8 mouse cellular contexts compared by ENCODE assay signal in genomic region chr4:126277906-126278564, GRCm38 (mm10). TPM values are rescaled to one million over a fixed set of nuclear protein-coding genes. Genes with fewer than 3 reads are reported as not detected.
DNase-seq lines count a peak whose midpoint lies in the region; ATAC-seq and TF ChIP-seq lines count a peak whose summit lies in the region.

No protein-coding gene starts in this region.

- ATAC-seq in embryonic facial prominence, embryonic 13.5 days (ENCODE audit: insufficient number of reproducible peaks, insufficient read depth, low FRiP score, low TSS enrichment, low read depth): peak; percentile 41; the same call in 1 of the 2 replicates
- peak; percentile 56; the same call in 1 of the 2 replicates for ATAC-seq in hindbrain, embryonic 12.5 days (ENCODE audit: low FRiP score)
- ATAC-seq in midbrain, postnatal 0 days (ENCODE audit: low FRiP score): peak; percentile 52; the same call in 1 of the 2 replicates

- H3K9ac ChIP-seq in embryonic facial prominence, embryonic 13.5 days: peak overlapping the region; percentile 49; the same call in 1 of the 2 replicates
- peak overlapping the region; percentile 18 for H3K9ac ChIP-seq in hindbrain, embryonic 12.5 days
- H3K9ac ChIP-seq in midbrain, postnatal 0 days (replicated peaks; ENCODE audit: low read length, poor library complexity, severe bottlenecking): no peak overlapping the region

- intact Hi-C loops in left cerebral cortex, adult 2 months (cut with DNase I): loop anchor here (2.0 kb wide), 1 partner anchor 33 kb away; no protein-coding TSS in a partner anchor

- H3K27ac ChIP-seq in left cerebral cortex, adult 2 months: no peak overlapping the region
- peak overlapping the region; percentile 92 for H3K27ac ChIP-seq in embryonic facial prominence, embryonic 13.5 days
- peak overlapping the region; percentile 68 for H3K27ac ChIP-seq in hindbrain, embryonic 12.5 days
- no peak overlapping the region for H3K27ac ChIP-seq in midbrain, postnatal 0 days (ENCODE audit: low read depth, low read length)

- no peak for DNase-seq in left cerebral cortex, adult 2 months (ENCODE audit: extremely low spot score in 1 of 2, low spot score in 2 of 2)
- DNase-seq in left cerebral cortex, adult 18-20 months (ENCODE audit: low spot score in 2 of 2): no peak
- DNase-seq in ZHBTc4 (ENCODE audit: low read depth, low spot score) (peak; percentile 83), liver (peak; percentile 54)
- DNase-seq in midbrain, postnatal 0 days (ENCODE audit: low spot score): peak; percentile 73
- DNase-seq in frontal cortex, adult 2 months (ENCODE audit: extremely low spot score in 1 of 2, low spot score in 1 of 2): no peak

- H3K4me2 ChIP-seq in embryonic facial prominence, embryonic 13.5 days: peak overlapping the region; percentile 46
- peak overlapping the region; percentile 27; the same call in 1 of the 2 replicates for H3K4me2 ChIP-seq in hindbrain, embryonic 12.5 days (replicated peaks)
- H3K4me2 ChIP-seq in midbrain, postnatal 0 days (ENCODE audit: low read depth, low read length, poor library complexity, severe bottlenecking): no peak overlapping the region

- peak; percentile 60 for TF ChIP-seq CTCF in left cerebral cortex, adult 2 months (IDR thresholded peaks at IDR 0.05)
- TF ChIP-seq CTCF in midbrain, postnatal 0 days (IDR thresholded peaks at IDR 0.05): peak; percentile 83

- H3K27me3 ChIP-seq in embryonic facial prominence, embryonic 13.5 days: no peaks in the 10 kb centered on the region
- no peaks in the 10 kb centered on the region for H3K27me3 ChIP-seq in hindbrain, embryonic 12.5 days
- no peaks in the 10 kb centered on the region for H3K27me3 ChIP-seq in midbrain, postnatal 0 days (ENCODE audit: insufficient read depth, low read length)

- H3K4me1 ChIP-seq in embryonic facial prominence, embryonic 13.5 days: peaks cover 37% of the 10 kb centered on the region
- peaks cover 19% of the 10 kb centered on the region for H3K4me1 ChIP-seq in hindbrain, embryonic 12.5 days
- no peaks in the 10 kb centered on the region for H3K4me1 ChIP-seq in midbrain, postnatal 0 days (ENCODE audit: insufficient read depth, low read length)

- H3K9me3 ChIP-seq in embryonic facial prominence, embryonic 13.5 days: no peaks in the 10 kb centered on the region
- H3K9me3 ChIP-seq in hindbrain, embryonic 12.5 days (replicated peaks): no peaks in the 10 kb centered on the region
- H3K9me3 ChIP-seq in midbrain, postnatal 0 days (ENCODE audit: low read length): no peaks in the 10 kb centered on the region

- 3% methylated on average over 13 of the region's 13 CpGs for WGBS in embryonic facial prominence, embryonic 13.5 days
- WGBS in hindbrain, embryonic 12.5 days: 12% methylated on average over 13 of the region's 13 CpGs
- 9% methylated on average over 13 of the region's 13 CpGs for WGBS in midbrain, postnatal 0 days

- peaks cover 30% of the 10 kb centered on the region for H3K36me3 ChIP-seq in embryonic facial prominence, embryonic 13.5 days
- peaks cover 28% of the 10 kb centered on the region for H3K36me3 ChIP-seq in hindbrain, embryonic 12.5 days
- H3K36me3 ChIP-seq in midbrain, postnatal 0 days (ENCODE audit: insufficient read depth, low read length): peaks cover 16% of the 10 kb centered on the region

- no peak overlapping the region for H3K4me3 ChIP-seq in left cerebral cortex, adult 2 months
- no peak overlapping the region for H3K4me3 ChIP-seq in embryonic facial prominence, embryonic 13.5 days
- H3K4me3 ChIP-seq in hindbrain, embryonic 12.5 days: no peak overlapping the region
- H3K4me3 ChIP-seq in midbrain, postnatal 0 days (ENCODE audit: low read depth, low read length): no peak overlapping the region

RNA-seq across cellular contexts. Expression of gene Col8a2, which starts 8.6 kb away (rescaled TPM):
- total RNA-seq in left cerebral cortex, adult 2 months (2021): 1 to 10 TPM; 1.9 to 3.0 TPM
- 1 to 10 TPM; 1.7 to 2.8 TPM for total RNA-seq in left cerebral cortex, adult 18-20 months (2021)
- 33.9 and 43.4 TPM in 2 replicates for polyA plus RNA-seq in embryonic facial prominence, embryonic 13.5 days (2015; fragmentation: Nextera tagmentation; extraction: Ambion mirVana)
- polyA plus RNA-seq in hindbrain, embryonic 12.5 days (2016; fragmentation: Nextera tagmentation; extraction: Ambion mirVana): 50.1 and 56.7 TPM in 2 replicates
- 8.3 and 11.0 TPM in 2 replicates for total RNA-seq in midbrain, postnatal 0 days (2014; rRNA removed)
- 1.3 TPM in 2 replicates for polyA plus RNA-seq in midbrain, postnatal 0 days (2015; fragmentation: Nextera tagmentation; extraction: Ambion mirVana)
- 0.38 and 0.50 TPM in 2 replicates for polyA plus RNA-seq in frontal cortex, adult 2 months (2012; rRNA removed)

RNA-seq across cellular contexts. Expression of gene Trappc3, which starts 15.9 kb away (rescaled TPM):
- 10 to 100 TPM; 77.0 to 87.5 TPM for total RNA-seq in left cerebral cortex, adult 2 months (2021)
- total RNA-seq in left cerebral cortex, adult 18-20 months (2021): 10 to 100 TPM; 84.5 to 87.3 TPM
- polyA plus RNA-seq in embryonic facial prominence, embryonic 13.5 days (2015; fragmentation: Nextera tagmentation; extraction: Ambion mirVana): 122 and 126 TPM in 2 replicates
- 109 and 113 TPM in 2 replicates for polyA plus RNA-seq in hindbrain, embryonic 12.5 days (2016; fragmentation: Nextera tagmentation; extraction: Ambion mirVana)
- 121 and 122 TPM in 2 replicates for total RNA-seq in midbrain, postnatal 0 days (2014; rRNA removed)
- 173 and 186 TPM in 2 replicates for polyA plus RNA-seq in midbrain, postnatal 0 days (2015; fragmentation: Nextera tagmentation; extraction: Ambion mirVana)
- 110 and 111 TPM in 2 replicates for polyA plus RNA-seq in frontal cortex, adult 2 months (2012; rRNA removed)

RNA-seq across cellular contexts. Expression of gene Map7d1, which starts 21.9 kb away (rescaled TPM):
- total RNA-seq in left cerebral cortex, adult 2 months (2021): 100 to 1,000 TPM; 281 TPM
- total RNA-seq in left cerebral cortex, adult 18-20 months (2021): 100 to 1,000 TPM; 251 to 254 TPM
- 48.8 and 57.0 TPM in 2 replicates for polyA plus RNA-seq in embryonic facial prominence, embryonic 13.5 days (2015; fragmentation: Nextera tagmentation; extraction: Ambion mirVana)
- 143 and 150 TPM in 2 replicates for polyA plus RNA-seq in hindbrain, embryonic 12.5 days (2016; fragmentation: Nextera tagmentation; extraction: Ambion mirVana)
- total RNA-seq in midbrain, postnatal 0 days (2014; rRNA removed): 106 and 124 TPM in 2 replicates
- polyA plus RNA-seq in midbrain, postnatal 0 days (2015; fragmentation: Nextera tagmentation; extraction: Ambion mirVana): 56.9 and 61.2 TPM in 2 replicates
- polyA plus RNA-seq in frontal cortex, adult 2 months (2012; rRNA removed): 201 and 206 TPM in 2 replicates

RNA-seq across cellular contexts. Expression of gene Adprhl2, which starts 43.5 kb away (rescaled TPM):
- 10 to 100 TPM; 29.5 to 29.9 TPM for total RNA-seq in left cerebral cortex, adult 2 months (2021)
- total RNA-seq in left cerebral cortex, adult 18-20 months (2021): 10 to 100 TPM; 28.6 to 30.9 TPM
- polyA plus RNA-seq in embryonic facial prominence, embryonic 13.5 days (2015; fragmentation: Nextera tagmentation; extraction: Ambion mirVana): 94.3 and 97.5 TPM in 2 replicates
- polyA plus RNA-seq in hindbrain, embryonic 12.5 days (2016; fragmentation: Nextera tagmentation; extraction: Ambion mirVana): 65.2 and 74.3 TPM in 2 replicates
- total RNA-seq in midbrain, postnatal 0 days (2014; rRNA removed): 61.9 and 73.5 TPM in 2 replicates
- 80.6 and 84.1 TPM in 2 replicates for polyA plus RNA-seq in midbrain, postnatal 0 days (2015; fragmentation: Nextera tagmentation; extraction: Ambion mirVana)
- polyA plus RNA-seq in frontal cortex, adult 2 months (2012; rRNA removed): 41.7 and 41.8 TPM in 2 replicates

RNA-seq across cellular contexts. Expression of gene Tekt2, which starts 47.5 kb away (rescaled TPM):
- 1 to 10 TPM; 1.5 to 1.6 TPM for total RNA-seq in left cerebral cortex, adult 2 months (2021)
- 1 to 10 TPM; 1.0 to 1.1 TPM for total RNA-seq in left cerebral cortex, adult 18-20 months (2021)
- 18.5 and 22.0 TPM in 2 replicates for polyA plus RNA-seq in embryonic facial prominence, embryonic 13.5 days (2015; fragmentation: Nextera tagmentation; extraction: Ambion mirVana)
- polyA plus RNA-seq in hindbrain, embryonic 12.5 days (2016; fragmentation: Nextera tagmentation; extraction: Ambion mirVana): 6.3 and 6.7 TPM in 2 replicates
- 5.0 and 6.3 TPM in 2 replicates for total RNA-seq in midbrain, postnatal 0 days (2014; rRNA removed)
- 19.1 and 19.9 TPM in 2 replicates for polyA plus RNA-seq in midbrain, postnatal 0 days (2015; fragmentation: Nextera tagmentation; extraction: Ambion mirVana)
- 5.5 and 6.7 TPM in 2 replicates for polyA plus RNA-seq in frontal cortex, adult 2 months (2012; rRNA removed)

Comparison
In these comparisons a context has a peak if more than half of its experiments do, and no peak if none do; other contexts are left out.
1. DNase-seq: peak in ZHBTc4 (single experiment), liver (single experiment) and midbrain, postnatal 0 days (single experiment); none in left cerebral cortex, adult 2 months (0 of 2), left cerebral cortex, adult 18-20 months (0 of 2) and frontal cortex, adult 2 months (0 of 2).
2. H3K27ac ChIP-seq: peak in embryonic facial prominence, embryonic 13.5 days (single experiment) and hindbrain, embryonic 12.5 days (single experiment); none in left cerebral cortex, adult 2 months (single experiment) and midbrain, postnatal 0 days (single experiment).
3. RNA of gene Col8a2, which starts 8.6 kb away (polyA plus RNA-seq): 50.1 to 56.7 TPM in hindbrain, embryonic 12.5 days and 33.9 to 43.4 TPM in embryonic facial prominence, embryonic 13.5 days; 1.3 TPM in midbrain, postnatal 0 days and 0.38 to 0.50 TPM in frontal cortex, adult 2 months; every median in the first group is over 10 times any median in the second.
4. Peak in every context shown above with its lines, with median percentiles within 50 percentile points of each other: ATAC-seq.